Mouse (Mus musculus) forebrain, embryonic 10.5 days (tissue): ENCODE measurements around the gene Irgc1. TPM values are rescaled to one million over a fixed set of nuclear protein-coding genes. Genes with fewer than 3 reads are reported as not detected.

Experiments used
- DNase-seq: peaks from one replicate; pipeline ENCODE4 v3.0.0-alpha.2; 2017; ENCODE audit warnings: low spot score; ENCODE audit errors: extremely low spot score
- H3K27ac ChIP-seq: fragments of 300-500 bp; sonication (generic); 2 replicates; pipeline ENCODE4 v1.5.1; 2016; ENCODE audit warnings: mild to moderate bottlenecking
- H3K27me3 ChIP-seq: fragments of 300-500 bp; sonication (generic); 2 replicates; pipeline ENCODE4 v1.6.1; 2016; ENCODE audit warnings: mild to moderate bottlenecking; ENCODE audit not compliant: poor library complexity, severe bottlenecking
- H3K36me3 ChIP-seq: fragments of 300-500 bp; sonication (generic); replicated peaks from 2 replicates; pipeline ENCODE4 v1.6.1; 2016; ENCODE audit warnings: mild to moderate bottlenecking, moderate library complexity
- H3K4me1 ChIP-seq: fragments of 300-500 bp; sonication (generic); 2 replicates; pipeline ENCODE4 v1.6.1; 2016
- H3K4me3 ChIP-seq: fragments of 300-500 bp; sonication (generic); 2 replicates; pipeline ENCODE4 v1.5.1; 2016; ENCODE audit warnings: mild to moderate bottlenecking, moderate library complexity
- H3K9me3 ChIP-seq: fragments of 300-500 bp; sonication (generic); 2 replicates; pipeline ENCODE4 v1.6.1; 2016; ENCODE audit warnings: mild to moderate bottlenecking, moderate library complexity
- WGBS: fragments of 180-500 bp; shearing (Covaris S2); methylation state at CpG from one replicate; pipeline ENCODE4 v1.1.7; 2016; 5-methylcytosine and 5-hydroxymethylcytosine counted together
- polyA plus RNA-seq: library from polyadenylated mRNA; unstranded; fragments of >200 nt; fragmentation: Nextera tagmentation; extraction: Ambion mirVana; gene quantifications from 2 replicates; pipeline ENCODE4 v1.2.1, GENCODE M21; 2016

Irgc1 gene
- polyA plus RNA-seq, 1 experiment from 2014 or later = not detected

DNA sequence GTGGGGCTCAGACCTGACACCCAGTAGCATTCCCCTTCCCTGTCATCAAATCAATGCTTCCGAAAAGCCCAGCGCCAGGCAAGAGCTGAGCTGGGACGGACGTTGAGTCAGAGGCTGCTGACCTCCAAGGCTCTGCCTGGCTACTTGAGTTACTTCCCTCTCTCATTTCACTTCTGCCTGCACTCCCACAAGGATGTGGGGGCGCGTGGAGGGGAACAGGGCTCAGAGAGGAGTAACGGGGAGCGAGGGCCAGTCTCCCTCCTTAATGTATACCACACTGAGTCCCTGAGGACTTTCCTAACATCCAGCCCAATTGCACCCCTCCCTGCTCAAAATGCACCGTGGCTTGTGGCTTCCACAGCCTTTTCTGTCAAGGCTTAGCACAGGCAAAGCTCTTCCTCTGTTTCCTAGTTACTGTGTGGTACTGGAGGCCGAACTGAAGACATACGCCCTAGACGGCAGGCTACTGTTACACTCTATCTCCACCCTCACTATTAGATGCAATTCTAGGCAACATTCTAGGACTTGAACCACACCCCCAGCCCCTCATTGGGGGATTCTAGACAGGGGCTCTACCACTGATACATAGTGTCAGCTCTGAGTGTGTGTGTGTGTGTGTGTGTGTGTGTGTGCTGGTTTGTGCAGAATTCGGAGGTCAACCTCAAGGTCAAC, 62.4 kb downstream of the Irgc1 start:
- H3K27me3 ChIP-seq = 0 out of 2 replicates have a peak, but pooled peaks cover under 1% of the 10 kb centered on the region
- H3K36me3 ChIP-seq = no peaks in the 10 kb centered on the region
- H3K27ac ChIP-seq = no peak overlapping the region
- no peak for DNase-seq
- no peaks in the 10 kb centered on the region for H3K9me3 ChIP-seq
- peaks cover 7% of the 10 kb centered on the region for H3K4me1 ChIP-seq
- whole genome bisulfite sequencing = 74% methylated on average over 13 of the region's 13 CpGs
- H3K4me3 ChIP-seq = no peak overlapping the region

DNA sequence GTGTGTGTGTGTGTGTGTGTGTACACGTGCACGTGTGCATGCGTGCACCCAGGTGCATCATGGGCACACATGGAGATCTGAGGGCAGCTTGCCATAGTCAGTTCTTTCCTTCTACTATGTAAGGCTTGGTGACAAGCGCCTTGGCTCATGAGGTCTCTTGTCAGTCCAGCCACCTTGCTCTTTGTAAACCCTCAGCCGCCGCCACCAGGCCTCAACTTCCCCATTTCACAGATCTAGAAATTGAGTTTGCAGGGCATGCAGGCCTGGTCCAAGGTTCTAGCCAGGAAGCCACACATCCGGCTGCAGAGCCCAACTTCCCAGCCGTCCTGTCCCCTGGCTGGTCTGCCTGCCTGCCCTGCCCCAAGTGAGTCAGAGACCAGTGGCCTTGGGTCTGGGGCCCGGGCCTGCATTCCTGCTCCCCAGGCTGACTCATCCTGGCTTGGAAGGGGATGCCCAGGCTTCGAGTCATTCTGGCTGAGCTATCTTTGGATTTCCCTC, 65.0 kb downstream of the Irgc1 start:
- no peaks in the 10 kb centered on the region for H3K36me3 ChIP-seq
- no peak for DNase-seq
- H3K27me3 ChIP-seq = 0 out of 2 replicates have a peak, but pooled peaks cover 13% of the 10 kb centered on the region
- no peak overlapping the region for H3K4me3 ChIP-seq
- H3K9me3 ChIP-seq = no peaks in the 10 kb centered on the region
- 84% methylated on average over 10 of the region's 10 CpGs for whole genome bisulfite sequencing
- peaks cover 12% of the 10 kb centered on the region for H3K4me1 ChIP-seq
- no peak overlapping the region for H3K27ac ChIP-seq

DNA sequence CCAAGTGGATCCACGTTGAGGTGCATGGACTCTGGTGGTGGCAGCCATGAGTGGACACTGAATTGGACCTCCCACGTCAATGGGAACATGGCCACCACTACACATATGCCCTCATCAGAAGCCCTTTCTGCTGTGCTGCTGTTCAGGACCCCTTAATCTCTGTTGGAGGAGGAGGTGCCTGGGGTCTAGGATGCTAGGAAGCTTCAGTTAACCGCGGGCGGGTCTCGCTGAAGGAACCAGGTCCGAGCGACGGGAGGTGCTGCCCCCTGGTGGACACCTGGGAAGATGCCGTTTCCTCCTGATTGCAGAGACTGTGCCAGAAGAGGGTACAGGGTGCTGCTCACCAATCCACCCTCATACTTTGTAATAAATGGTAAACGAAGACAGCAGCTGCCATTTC, 67.3 kb downstream of the Irgc1 start:
- 9% methylated on average over 11 of the region's 11 CpGs for WGBS
- H3K4me3 ChIP-seq = peak overlapping the region; percentile 11; the same call in 1 of the 2 replicates

DNA sequence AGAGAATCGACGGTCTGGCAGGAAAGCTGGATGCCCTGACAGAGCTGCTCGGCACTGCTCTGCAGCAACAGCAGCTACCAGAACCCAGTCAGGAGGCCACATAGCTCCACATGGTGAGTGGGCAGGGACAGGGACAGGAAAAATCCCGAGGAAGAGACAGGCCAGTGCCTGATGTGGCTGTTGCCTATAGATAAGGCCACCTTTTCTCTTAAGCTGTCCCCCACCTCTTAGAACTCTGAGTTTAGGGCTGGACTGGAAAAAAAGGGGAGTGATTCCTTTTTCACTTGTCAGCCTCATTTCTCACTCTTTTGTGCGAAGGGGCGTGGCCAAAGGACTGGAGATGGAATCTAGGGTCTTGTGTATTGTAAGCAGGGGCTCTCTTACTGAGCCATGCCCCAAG, 68.0 kb downstream of the Irgc1 start:
- no peak for DNase-seq
- peak overlapping the region; percentile 22; the same call in 1 of the 2 replicates for H3K27ac ChIP-seq
- WGBS = 67% methylated on average over 6 of the region's 6 CpGs
- H3K4me3 ChIP-seq = no peak overlapping the region
- H3K4me1 ChIP-seq = peaks cover 16% of the 10 kb centered on the region
- H3K36me3 ChIP-seq = no peaks in the 10 kb centered on the region
- no peaks in the 10 kb centered on the region for H3K9me3 ChIP-seq
- H3K27me3 ChIP-seq = 0 out of 2 replicates have a peak, but pooled peaks cover 13% of the 10 kb centered on the region

More for the DNA sequence above, 67.3 kb downstream of the Irgc1 start:
- Histone ChIP-seq H3K27me3 (0 out of 2 replicates have a peak, but pooled peaks cover 13% of the 10 kb centered on the region), H3K36me3 (no peaks in the 10 kb centered on the region), H3K9me3 (no peaks in the 10 kb centered on the region), H3K4me1 (peaks cover 13% of the 10 kb centered on the region), H3K27ac (0 out of 2 replicates have a peak overlapping the region, but pooled peaks have one; percentile 0)
- DNase-seq = peak; percentile 74

DNA sequence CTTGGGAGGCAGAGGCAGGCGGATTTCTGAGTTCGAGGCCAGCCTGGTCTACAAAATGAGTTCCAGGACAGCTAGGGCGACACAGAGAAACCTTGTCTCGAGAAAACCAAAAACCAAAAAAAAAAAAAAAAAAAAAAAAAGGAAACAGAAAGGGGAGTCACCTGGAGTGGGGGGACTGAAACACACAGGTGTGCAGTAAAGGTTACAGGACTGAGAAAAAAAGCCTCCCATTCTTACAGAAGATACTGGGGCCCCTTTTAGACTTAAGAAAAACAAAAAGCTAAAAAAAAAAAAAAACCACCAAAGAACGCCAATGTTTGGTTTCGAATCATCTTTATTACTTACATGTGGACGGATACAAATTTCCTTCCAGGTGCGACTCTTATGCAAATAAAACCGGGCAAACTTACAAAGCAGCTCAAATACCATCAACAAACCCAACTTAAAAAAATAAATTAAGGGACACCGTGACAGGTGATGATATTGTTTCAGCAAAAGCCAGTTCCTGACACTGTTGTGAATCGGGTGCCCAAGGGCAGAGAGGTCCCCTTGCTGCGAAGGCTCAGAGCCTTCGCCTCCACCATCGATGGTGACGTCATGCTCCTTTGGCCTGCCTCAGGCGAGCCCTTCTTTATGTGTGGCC, 69.2 kb downstream of the Irgc1 start:
- 84% methylated on average over 16 of the region's 16 CpGs for WGBS
- Histone ChIP-seq H3K4me1 (peaks cover 19% of the 10 kb centered on the region), H3K9me3 (no peaks in the 10 kb centered on the region), H3K27ac (no peak overlapping the region), H3K36me3 (no peaks in the 10 kb centered on the region), H3K4me3 (no peak overlapping the region), H3K27me3 (peaks cover 17% of the 10 kb centered on the region)
- no peak for DNase-seq

Other genes with a start within 250 kb of the Irgc1 start
- gene Zfp111, start 240.9 kb downstream of the Irgc1 start, polyA plus RNA-seq = 9.2 and 11.3 TPM in 2 replicates
- gene Zfp109, start 214.7 kb downstream of the Irgc1 start, polyA plus RNA-seq = 5.4 and 7.1 TPM in 2 replicates
- 2.2 and 2.7 TPM in 2 replicates for gene Zfp108, start 197.5 kb downstream of the Irgc1 start, polyA plus RNA-seq
- gene Zfp93, start 181.9 kb downstream of the Irgc1 start, polyA plus RNA-seq = 7.1 and 9.6 TPM in 2 replicates
- 39.6 and 41.9 TPM in 2 replicates for gene Zfp61, start 151.1 kb downstream of the Irgc1 start, polyA plus RNA-seq
- gene Zfp94, start 135.6 kb downstream of the Irgc1 start, polyA plus RNA-seq = 12.9 and 13.2 TPM in 2 replicates
- gene Tescl, start 118.4 kb downstream of the Irgc1 start, polyA plus RNA-seq = 0.17 TPM in 1 of 2 replicates, not detected in the other
- not detected in 2 replicates for gene Lypd5, start 103.1 kb downstream of the Irgc1 start, polyA plus RNA-seq
- gene Kcnn4, start 82.0 kb downstream of the Irgc1 start, polyA plus RNA-seq = 3.8 and 5.1 TPM in 2 replicates
- gene Smg9, start 52.7 kb downstream of the Irgc1 start, polyA plus RNA-seq = 26.5 and 28.5 TPM in 2 replicates
- 1.1 and 1.3 TPM in 2 replicates for gene Plaur, start 10.2 kb upstream of the Irgc1 start, polyA plus RNA-seq
- gene Cadm4, start 29.7 kb upstream of the Irgc1 start, polyA plus RNA-seq = 9.3 and 10.0 TPM in 2 replicates
- gene Zfp428, start 54.7 kb upstream of the Irgc1 start, polyA plus RNA-seq = 111 and 113 TPM in 2 replicates
- 0.82 and 1.3 TPM in 2 replicates for gene AC161166.1, start 60.2 kb upstream of the Irgc1 start, polyA plus RNA-seq
- 6.9 and 7.3 TPM in 2 replicates for gene Irgq, start 78.4 kb upstream of the Irgc1 start, polyA plus RNA-seq
- gene Pinlyp, start 93.8 kb upstream of the Irgc1 start, polyA plus RNA-seq = not detected in 2 replicates
- 174 and 177 TPM in 2 replicates for gene Xrcc1, start 94.0 kb upstream of the Irgc1 start, polyA plus RNA-seq
- gene Ethe1, start 135.2 kb upstream of the Irgc1 start, polyA plus RNA-seq = 24.4 and 26.6 TPM in 2 replicates
- 1.4 TPM in 2 replicates for gene Zfp575, start 135.3 kb upstream of the Irgc1 start, polyA plus RNA-seq
- gene Phldb3, start 158.5 kb upstream of the Irgc1 start, polyA plus RNA-seq = not detected in 2 replicates
- gene Lypd3, start 184.3 kb upstream of the Irgc1 start, polyA plus RNA-seq = 0.36 and 0.88 TPM in 2 replicates
- not detected in 2 replicates for gene Tex101, start 224.4 kb upstream of the Irgc1 start, polyA plus RNA-seq